Mouse (Mus musculus) urinary bladder, postnatal 14 days (tissue): ENCODE results near the gene Rad51b.

Source experiments
- DNase-seq: peaks from one replicate; pipeline ENCODE4 v3.0.0; 2021; ENCODE audit warnings: low spot score

The Rad51b gene

DNA sequence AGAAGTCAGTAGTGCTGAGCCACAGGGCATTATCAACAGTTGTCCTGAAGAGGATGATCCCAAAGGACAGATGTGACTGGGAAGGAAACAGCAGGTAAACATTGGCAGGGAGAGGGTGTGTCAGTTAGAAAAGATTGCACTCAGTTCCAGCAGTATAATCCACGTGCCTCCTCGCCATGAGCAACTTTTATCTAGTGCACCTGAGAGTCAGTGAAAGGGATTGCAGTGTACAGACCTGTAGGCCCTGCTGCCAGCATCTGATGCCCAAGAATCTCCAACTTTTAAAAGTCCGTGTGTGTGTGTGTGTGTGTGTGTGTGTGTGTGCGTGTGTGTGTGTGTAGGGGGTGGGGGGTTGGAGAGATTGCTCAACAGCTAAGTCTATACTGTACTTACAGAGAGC is 195.5 kb downstream of the Rad51b start:
- DNase-seq = no peak

DNA sequence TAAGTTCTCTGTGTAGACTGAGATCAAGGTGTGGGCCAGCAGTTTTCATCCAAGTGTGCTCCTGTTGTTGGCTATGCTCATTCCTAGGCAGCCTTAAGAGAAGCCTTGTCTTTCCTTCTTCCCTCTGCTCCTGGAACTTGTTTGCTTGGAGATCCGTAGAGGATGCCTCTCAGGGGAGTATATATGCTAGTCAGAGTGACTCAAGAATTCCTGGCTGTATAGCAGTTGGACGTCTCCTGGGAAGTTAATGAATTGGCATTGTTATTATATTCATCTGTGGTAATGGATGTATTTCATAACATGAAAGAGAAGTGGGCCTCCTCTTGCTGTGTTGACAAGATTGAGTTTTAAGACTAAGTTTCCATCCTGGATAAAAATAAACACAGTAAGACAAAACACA is 196.4 kb downstream of the Rad51b start:
- no peak for DNase-seq

DNA sequence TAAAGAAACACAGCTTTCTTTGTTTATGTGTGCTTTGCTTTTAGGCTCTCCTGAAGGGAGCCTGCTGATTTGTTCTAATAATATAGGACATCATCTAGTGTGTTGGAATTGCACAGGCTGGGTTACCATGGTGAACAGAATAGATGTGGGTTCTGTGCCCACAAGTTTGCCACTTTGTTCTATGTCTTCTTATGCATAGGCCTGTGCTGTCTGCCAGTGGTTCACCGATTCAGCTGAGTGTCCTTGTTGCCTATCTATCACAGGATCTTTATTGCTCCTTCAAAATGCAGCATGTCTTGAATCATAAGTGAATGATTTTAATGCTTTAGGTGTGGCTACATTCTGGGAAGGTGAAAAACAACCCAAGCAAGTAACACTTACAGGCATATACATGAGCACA is 201.2 kb downstream of the Rad51b start:
- no peak for DNase-seq

DNA sequence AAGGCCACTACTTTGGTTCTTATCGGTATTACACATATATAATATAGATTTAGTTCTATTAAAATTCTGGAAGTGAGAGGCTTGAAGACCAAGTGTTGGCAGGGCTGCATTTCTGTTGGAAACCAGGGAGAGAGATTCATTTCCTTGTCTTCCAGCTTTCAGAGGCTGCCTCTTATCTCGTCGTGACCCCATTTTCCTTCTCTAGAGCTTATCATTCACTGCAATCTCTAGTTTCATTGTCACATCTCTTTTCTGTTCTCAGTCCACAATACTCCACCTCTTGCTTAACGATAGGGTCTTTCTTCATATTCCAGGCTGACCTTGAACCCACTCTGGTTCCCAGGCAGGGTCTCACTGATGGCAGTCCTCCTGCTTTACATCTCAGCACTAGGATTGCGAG is 202.7 kb downstream of the Rad51b start:
- DNase-seq = no peak

DNA sequence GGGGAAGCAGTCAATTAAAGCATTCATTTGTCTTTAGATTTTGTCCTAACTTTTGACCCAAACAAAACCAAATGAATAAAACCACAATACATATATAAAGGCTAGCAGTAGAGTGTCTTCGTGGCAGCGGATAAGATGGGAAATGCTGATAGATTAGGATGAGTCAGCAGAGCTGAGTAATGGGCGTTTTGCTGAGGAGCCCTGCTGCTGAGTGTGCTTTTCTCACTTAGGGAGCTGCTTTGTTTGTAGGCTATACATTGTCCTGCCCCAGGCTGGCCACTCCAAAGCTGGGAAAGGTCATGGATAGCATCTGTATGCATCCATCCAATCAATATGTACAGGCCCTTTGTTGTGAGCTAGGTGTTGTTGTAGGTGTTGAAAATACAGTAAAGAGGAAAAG is 204.8 kb downstream of the Rad51b start:
- DNase-seq = no peak

DNA sequence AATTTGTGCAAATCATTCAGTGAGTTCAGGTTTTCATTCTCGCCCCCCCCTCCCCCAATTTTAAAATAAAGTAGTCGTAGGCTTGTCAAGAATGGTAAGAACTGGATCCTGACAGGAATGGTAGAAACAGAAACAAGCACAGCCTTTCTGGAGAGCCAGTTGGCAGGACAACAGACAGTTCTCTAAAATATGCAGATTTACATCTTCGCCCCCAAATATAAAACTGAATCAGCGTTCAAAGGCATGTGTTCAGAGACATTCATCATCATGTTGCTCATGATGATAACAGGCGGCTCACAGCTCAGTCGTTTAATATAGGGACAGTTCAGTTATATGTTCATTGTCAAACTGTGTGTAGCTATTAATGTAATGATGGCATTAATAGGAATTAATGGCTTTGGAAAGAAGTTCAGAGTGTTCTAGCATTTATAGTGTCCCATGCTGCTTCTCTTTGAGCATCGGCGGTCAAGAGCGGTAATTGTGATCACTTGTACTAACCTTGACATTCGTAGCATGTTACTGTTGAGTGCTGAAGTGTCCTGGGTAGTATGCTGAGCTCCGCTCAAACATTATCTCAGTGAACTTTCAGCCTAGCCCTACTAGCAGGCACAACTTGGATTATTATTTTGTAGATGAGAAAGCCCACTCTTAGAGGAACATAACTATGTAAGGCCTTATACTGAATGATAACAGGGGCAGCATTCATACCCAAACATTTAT is 205.9 kb downstream of the Rad51b start:
- DNase-seq = no peak

DNA sequence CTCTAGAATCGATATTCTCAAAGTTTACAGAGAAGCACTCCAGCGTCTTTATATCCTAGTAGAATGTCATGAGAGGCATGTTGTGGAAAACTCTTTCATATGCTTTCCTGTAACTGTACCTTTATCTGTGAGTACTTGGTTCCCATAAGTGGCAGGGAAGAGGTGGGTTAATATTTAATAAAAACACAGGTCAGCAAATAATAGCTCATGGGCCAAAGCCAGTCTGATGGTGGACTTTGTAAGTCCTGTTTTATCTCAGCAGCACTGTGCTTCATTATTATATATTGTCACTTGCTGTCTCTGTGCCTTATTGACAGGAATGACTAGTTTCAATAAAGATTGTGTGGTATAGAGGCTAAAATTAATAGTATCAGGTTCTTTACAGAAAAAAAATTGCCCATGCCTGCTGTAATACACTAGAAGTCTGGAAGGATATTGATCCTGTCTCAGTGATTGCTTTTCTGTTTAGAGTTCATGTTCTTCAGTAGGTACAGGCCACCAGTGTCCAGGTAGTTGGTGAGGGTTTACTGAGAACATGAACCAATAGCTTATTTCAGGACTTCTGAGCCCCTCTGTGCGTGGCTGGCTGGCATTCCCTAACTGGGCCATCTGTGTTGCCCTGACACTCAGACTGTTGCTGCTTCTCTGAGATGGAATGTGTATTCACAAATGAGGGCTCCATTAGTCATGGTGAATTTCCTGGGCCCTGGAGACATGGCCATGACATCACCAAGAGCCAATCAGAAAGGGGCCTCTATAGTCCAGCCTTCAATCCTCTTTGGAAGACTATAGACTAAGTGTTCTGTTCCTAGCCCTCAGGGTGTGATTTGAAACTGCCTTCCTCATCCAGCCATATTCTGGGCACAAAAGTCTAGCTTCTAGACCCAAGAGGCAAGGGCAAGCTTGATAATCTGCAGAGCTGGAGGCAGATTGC is 206.8 kb downstream of the Rad51b start:
- DNase-seq = no peak

DNA sequence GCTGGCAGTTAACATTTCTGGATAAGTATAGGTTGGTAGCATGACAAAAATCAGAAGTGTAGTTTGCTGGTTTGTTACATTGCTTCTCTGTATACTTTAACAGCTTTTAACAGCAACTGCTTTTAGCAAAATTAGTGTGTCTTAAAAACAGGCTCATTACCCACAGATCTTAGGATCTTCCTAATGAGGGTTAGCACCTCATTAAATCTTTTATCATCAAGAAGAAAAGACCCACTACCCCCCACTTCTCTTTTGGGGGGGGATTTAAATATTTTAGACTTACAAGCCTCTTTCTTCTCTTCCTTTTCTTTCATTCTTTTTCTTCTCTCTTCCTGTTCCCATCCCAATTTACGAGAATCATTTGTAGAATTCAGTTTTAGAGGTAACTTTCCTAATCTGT is 207.6 kb downstream of the Rad51b start:
- DNase-seq = no peak

DNA sequence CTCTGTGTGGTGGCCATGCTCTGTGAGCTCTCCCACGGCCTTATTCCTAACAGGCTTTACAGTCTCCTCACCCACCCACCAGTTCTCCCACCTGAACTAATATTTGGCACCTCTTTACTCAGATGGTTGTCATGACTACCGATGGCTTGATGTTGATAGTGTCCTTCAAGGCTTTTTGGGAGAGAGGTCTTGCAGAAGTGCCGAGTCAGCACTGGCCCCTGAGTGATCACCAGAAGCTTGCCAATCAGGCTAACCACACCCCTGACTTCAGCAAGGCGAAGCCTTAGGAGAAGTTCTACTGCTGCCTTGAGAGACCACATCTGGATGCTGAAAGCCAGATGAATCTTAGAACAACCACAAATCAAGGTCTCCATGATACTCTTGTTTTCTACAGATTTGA is 209.3 kb downstream of the Rad51b start:
- DNase-seq = no peak

DNA sequence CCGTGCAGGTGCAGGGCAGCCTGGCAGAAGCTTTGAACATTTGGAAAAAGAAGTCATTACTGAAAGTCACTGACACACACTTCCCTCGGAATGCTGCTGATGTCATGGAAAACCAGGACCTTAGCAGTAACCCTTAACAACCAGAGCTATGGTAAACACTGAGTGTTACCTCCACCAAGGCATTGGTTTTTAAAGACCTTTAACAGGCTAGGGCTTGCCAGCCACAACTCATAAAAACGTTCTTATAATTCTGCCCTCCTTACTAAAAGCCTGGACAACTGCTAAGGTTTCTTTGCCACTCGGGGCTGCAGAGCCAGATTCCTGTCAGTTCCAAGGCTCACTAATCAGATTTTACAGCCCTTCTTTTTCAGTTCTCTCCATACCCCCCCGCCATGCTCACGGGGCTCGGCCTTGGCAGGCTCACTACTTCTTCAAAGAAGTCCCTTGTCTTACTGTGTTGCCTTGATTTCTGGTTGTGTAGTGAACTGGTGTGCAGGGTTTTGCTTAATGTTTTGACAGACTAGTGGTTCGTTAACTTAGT is 210.1 kb downstream of the Rad51b start:
- peak; percentile 65 for DNase-seq

DNA sequence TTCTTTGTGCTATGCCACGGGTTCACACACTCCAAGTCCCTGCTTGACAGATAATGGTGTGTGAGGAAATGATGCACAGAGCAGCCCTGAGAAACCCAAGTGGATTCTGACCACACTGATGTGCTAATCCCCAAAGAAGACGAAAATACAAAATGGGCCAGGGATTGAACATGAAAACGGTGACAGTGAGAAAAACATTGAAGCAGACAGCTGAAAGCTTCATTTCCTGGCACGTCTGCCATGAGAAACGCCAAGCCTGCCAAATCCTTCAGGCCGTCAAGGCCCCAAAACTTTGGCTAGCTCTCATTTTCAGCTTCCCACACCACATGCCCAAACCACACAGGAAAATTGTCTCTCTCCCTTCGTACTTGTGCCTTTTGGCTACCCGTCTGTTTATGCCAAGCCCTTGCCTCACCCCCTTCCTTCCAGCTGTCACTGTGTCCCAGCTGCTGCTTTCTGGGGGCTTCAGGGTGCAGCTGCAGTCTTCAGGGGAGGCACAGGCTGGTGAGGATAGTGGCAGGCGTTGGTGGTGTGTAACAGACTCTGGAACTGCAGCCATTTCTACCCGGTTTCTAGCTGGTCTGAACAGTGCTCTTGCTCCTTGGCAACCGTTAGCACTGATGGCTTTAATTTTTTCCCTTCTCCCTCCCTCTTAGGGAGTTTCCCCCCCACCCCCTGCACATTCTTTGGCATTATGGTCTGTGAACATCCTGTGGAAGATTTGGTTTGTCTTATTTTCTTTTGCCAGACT is 214.5 kb downstream of the Rad51b start:
- DNase-seq = peak; percentile 33

DNA sequence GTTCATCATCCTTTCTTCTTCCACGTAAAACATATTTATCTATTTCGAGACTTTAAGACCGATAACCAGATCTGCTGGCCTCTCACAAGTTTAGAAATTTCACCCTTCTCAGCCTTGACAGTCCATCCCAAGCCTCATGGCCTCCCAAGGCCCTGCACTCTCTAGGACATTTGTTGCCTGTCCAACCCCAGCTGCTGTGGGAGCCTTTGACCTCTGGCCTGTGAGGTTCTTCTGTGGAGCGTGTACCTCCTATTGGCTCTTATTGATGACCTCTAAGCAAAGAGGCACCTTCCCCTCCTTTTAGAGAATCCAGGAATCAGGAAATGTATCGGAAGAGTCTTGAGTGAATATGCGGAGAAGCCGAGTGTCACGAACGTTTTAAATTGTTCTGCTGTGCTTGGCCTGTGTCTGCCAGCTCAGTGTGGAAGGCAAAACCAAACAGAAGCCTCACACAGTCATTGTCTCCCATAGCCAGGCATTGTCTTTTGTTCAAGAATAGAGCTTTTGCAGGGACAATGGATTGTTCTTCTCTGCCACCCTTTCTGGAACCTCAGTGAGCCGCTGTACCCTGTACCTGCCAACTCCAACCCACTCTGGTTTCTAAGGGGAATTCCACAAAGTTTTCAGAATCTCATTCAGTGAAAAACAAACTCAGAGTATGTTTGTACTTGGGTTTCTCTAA is 215.3 kb downstream of the Rad51b start:
- no peak for DNase-seq

DNA sequence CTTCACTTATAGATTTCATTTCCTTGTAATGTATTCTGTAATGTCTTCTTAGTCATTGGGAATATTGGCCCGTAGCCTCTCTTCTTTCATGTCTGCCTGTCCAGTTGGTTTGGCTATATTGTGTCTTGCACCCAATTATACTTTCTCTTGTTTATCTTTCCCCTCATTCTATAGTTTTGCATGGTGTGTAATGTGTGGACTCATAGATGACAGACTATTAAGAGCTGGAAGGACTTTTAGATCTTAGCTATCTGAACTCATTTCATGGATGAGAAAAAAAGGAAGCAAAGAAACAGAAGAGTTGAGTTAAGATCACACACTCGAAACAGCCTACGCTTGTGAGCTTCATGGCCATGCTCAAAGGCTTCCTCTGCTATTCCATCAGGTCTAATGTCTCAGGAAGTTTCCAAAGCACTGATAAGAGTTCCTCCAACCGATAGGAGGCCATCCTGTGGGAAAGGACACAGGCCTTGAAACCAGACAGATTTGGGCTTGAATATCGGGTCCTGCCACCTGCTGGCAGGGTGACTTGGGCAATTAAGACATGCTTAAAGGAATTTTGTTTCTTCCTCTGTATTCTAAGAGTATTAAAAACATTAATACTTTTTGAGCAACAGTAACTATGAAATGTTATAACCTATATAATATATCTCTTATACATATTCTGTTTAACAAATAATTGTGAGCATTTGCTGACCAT is 216.1 kb downstream of the Rad51b start:
- no peak for DNase-seq

DNA sequence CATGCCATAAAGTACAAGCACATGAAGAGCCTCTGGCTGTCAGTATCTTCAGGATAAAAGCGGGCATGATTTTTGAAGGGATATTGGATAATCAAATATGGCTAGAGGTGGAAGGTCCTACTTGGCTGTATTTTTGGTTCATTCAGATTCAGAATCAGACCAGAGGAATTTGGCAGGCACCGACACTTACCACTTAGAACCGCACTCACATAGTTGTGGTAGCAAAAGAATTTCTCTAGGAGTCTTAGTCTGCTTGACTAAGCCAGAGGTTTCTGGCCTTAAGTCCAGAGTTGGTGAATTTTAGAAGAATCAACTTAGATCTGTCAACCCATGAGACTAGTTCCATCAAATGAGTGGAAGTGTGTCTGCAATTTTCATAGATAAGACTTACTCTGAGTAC is 217.6 kb downstream of the Rad51b start:
- DNase-seq = no peak

DNA sequence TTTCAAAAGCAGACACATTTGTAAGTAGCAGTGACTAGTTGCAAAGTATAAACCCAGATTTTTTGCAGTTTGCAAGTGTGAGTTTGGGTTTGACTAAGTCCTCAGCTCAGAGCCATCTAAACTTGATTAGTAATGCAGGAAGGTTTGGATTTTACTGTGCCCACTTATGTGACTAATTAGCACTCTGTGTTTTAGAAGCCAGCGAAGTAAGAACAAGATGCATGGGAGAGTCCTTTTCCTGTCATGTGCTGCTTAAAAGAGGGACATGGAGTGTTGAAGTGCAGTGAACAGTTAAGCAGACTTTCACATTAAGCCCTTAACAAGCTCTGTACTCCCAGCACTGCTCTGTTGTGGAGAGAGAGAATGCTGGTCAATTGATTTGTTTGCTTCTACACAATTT is 225.3 kb downstream of the Rad51b start:
- DNase-seq = no peak

DNA sequence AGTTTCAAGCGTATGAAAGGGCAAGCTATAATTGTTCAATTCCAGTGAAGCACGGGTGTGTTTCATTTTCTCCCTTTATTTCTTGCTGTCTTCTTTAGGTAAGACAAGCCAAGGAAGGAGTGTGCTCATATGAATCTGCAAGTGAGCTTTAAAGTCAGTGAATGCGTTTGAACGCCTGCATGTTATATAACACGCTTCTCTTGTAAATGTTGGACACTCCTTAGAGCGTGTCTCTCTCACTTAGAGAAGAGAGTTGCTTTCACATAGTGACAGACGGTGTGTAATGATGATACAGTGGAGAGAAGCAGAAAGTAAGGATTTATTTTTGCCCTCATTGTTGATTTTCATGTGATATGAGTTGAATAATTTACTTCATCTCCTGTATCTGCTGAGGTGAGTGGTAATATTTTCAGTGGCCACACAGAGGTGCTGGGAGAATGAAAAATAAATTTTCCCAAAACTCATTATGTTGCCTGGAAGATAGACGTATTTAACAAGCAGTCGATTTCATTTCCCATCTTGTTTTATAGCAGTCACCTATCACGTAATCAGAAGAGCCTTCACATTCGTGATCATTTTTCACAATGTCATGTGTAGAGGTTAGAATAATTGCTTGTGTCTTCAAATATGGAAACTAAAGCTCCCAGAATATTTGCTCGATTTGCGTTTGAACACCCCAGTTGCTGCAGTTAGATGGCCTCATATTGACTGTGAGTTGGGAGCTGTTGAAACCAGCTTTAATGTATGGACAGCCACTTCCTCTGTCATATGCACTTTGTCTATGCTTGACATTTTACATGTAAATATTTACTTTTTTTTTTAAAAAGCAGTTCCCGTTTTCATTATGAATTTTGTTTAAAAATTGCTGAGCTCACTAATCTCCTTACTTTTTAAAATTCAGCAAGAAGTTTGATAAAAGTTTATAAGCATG is 228.1 kb downstream of the Rad51b start:
- DNase-seq = no peak

DNA sequence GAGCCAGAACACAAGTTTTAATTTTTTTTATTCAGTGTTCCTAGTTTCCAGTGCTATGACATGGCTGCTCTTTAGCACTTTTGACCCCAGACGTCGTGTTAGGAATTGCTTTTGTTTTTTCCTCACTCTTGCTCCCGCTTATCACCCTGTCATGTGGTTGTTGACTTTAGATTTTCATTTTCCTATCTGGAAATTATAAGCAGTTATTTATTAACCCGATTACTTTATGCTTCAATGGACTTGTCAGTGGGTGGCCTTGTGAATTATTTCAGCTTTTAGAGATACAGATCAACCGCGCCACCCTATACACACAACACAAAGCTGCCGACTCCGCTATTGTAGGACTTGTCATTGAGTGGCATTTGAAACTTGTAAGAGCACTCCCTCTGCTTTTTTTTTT is 228.8 kb downstream of the Rad51b start:
- no peak for DNase-seq

DNA sequence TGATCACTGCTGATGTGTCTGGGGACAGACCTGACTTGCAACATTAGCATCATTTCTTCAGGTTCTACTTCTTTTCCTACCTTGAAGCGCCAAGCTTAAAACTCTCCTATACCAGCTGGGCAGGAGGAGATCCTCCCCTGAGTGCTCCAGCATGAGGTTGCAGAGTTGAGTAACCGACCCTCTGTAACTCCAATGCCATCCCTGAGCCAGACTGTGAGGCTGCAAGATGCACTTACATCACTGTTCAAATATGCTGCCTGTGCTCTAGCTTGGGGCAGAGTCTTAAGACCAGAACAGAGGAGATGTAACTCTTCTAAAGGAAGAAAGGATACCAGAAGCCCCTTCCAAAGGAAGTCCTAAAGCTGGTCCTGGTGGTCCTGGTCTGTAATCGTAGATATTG is 230.1 kb downstream of the Rad51b start:
- DNase-seq = no peak

DNA sequence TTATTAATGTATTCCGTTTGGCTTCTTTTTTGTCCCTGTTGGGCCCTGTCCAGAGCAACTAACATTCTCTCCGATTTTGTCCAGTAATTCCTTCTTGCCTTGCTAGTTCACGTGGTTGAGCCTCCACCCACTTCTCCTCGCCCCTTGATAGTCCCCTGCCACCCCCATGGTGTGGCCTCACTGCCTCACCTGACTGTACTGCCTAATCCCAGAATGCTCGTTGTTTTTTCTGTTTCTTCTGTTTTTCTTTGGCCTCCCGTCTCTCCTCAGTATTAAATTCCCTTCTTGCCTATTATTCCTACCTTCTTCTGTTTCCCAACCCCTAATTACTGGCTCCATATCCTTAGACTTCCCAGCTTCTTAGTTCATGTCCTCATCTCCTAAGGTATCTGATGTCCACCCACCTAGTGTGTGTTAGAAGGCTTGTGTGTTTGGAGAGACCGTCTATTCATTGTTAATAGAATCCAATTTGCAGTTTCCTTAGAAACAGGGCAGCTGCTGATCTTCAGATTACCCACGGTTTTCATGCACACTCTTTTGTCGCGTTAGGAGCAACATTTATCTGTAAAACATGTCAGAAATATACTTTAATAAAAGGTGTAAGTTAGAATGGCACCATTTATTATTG is 233.3 kb downstream of the Rad51b start:
- no peak for DNase-seq
